Mouse (Mus musculus) left cerebral cortex, postnatal 36 days (tissue): ENCODE results near the gene Amz2. TPM values are rescaled to one million over a fixed set of nuclear protein-coding genes. Genes with fewer than 3 reads are reported as not detected.

ENCODE experiments used
- DNase-seq, 2 experiments: peaks; one replicate each; pipeline ENCODE4 v3.0.0; 2021 to 2022; ENCODE audit warnings: low spot score in 2 of 2, mixed read lengths in 1 of 2
- intact Hi-C: fragments of 180-260 bp; cut with DNase I; formaldehyde crosslinking; loops from one replicate; pipeline ENCODE4 v1.15.1; 2025
- total RNA-seq, 2 experiments: library from RNA; stranded (reverse); gene quantifications; 2 replicates each; pipeline ENCODE4 v1.2.3; 2021

The Amz2 gene
- total RNA-seq, 2 experiments from 2014 or later, result 42.2 to 49.9 TPM

GRCm38 (mm10) chr11:109458165-109458564, 32.4 kb downstream of the Amz2 start:
- peak; percentile 15 to 23 for DNase-seq

GRCm38 (mm10) chr11:109460586-109460985, 34.8 kb downstream of the Amz2 start:
- intact Hi-C loops, result no loop called here
- DNase-seq, result no peak

More at GRCm38 (mm10) chr11:109458165-109458564, 32.4 kb downstream of the Amz2 start:
- intact Hi-C loops, result no loop called here

- intact Hi-C loops, result no loop called here
- DNase-seq, result no peak
Measured at GRCm38 (mm10) chr11:109465068-109465467, 39.3 kb downstream of the Amz2 start.

GRCm38 (mm10) chr11:109466987-109467386, 41.2 kb downstream of the Amz2 start:
- intact Hi-C loops, result no loop called here
- no peak for DNase-seq

GRCm38 (mm10) chr11:109468133-109468532, 42.4 kb downstream of the Amz2 start:
- intact Hi-C loops, result no loop called here
- DNase-seq, result no peak

GRCm38 (mm10) chr11:109470170-109470569, 44.4 kb downstream of the Amz2 start:
- no peak for DNase-seq
- intact Hi-C loops, result loop anchor here (5.0 kb wide), 1 partner anchor 142 kb away; the partner anchor contains the start of gene Wipi1

GRCm38 (mm10) chr11:109470921-109471861, 45.4 kb downstream of the Amz2 start:
- no peak for DNase-seq
- intact Hi-C loops, result loop anchor here (5.0 kb wide), 1 partner anchor 141 kb away; the partner anchor contains the start of gene Wipi1

GRCm38 (mm10) chr11:109472171-109472691, 46.5 kb downstream of the Amz2 start:
- DNase-seq, result peak; percentile 25 to 29
- intact Hi-C loops, result loop anchor here (5.0 kb wide), 1 partner anchor 140 kb away; the partner anchor contains the start of gene Wipi1

GRCm38 (mm10) chr11:109472821-109473170, 47.0 kb downstream of the Amz2 start:
- no peak for DNase-seq
- intact Hi-C loops, result loop anchor here (5.0 kb wide), 1 partner anchor 140 kb away; the partner anchor contains the start of gene Wipi1

GRCm38 (mm10) chr11:109473171-109474085, 47.7 kb downstream of the Amz2 start, which contains the start of the genes Arsg and Slc16a6:
Gene Arsg (plus strand): TSS chr11:109473374.
Gene Slc16a6 (minus strand): TSS chr11:109473598.
- intact Hi-C loops, result loop anchor here (5.0 kb wide), 1 partner anchor 139 kb away; the partner anchor contains the start of gene Wipi1
- DNase-seq, result peak; percentile 83 to 86

- DNase-seq, result no peak
- intact Hi-C loops, result loop anchor here (5.0 kb wide), 1 partner anchor 138 kb away; the partner anchor contains the start of gene Wipi1
Measured at GRCm38 (mm10) chr11:109474086-109474742, 48.5 kb downstream of the Amz2 start.

GRCm38 (mm10) chr11:109474836-109475235, 49.1 kb downstream of the Amz2 start:
- intact Hi-C loops, result loop anchor here (5.0 kb wide), 1 partner anchor 137 kb away; the partner anchor contains the start of gene Wipi1
- DNase-seq, result no peak

GRCm38 (mm10) chr11:109475717-109476116, 50.0 kb downstream of the Amz2 start:
- DNase-seq, result no peak
- intact Hi-C loops, result no loop called here

- intact Hi-C loops, result no loop called here
- no peak for DNase-seq
Measured at GRCm38 (mm10) chr11:109476241-109476640, 50.5 kb downstream of the Amz2 start.

- DNase-seq, result no peak
- intact Hi-C loops, result no loop called here
Measured at GRCm38 (mm10) chr11:109476653-109477052, 50.9 kb downstream of the Amz2 start.

GRCm38 (mm10) chr11:109477606-109478380, 52.0 kb downstream of the Amz2 start:
- intact Hi-C loops, result no loop called here
- no peak for DNase-seq

- DNase-seq, result no peak
- intact Hi-C loops, result no loop called here
Measured at GRCm38 (mm10) chr11:109479575-109480285, 54.0 kb downstream of the Amz2 start.
